Mouse (Mus musculus) kidney, adult 2 months (tissue): ENCODE results near the gene Hltf. TPM values are rescaled to one million over a fixed set of nuclear protein-coding genes. Genes with fewer than 3 reads are reported as not detected.
A peak's percentile ranks its signal among the peaks of the same experiment; 100 is the strongest.

Experiments used
- DNase-seq: peaks from one replicate; pipeline ENCODE4 v3.0.0; 2021
- H3K27ac ChIP-seq: fragments of 200-500 bp; 2 replicates; pipeline ENCODE4 v1.5.1; 2012; ENCODE audit warnings: low read depth, low read length, control low read depth, inconsistent platforms; ENCODE audit not compliant: insufficient read depth
- H3K27me3 ChIP-seq: fragments of 200-500 bp; replicated peaks from 2 replicates; pipeline ENCODE4 v1.6.1; 2012; ENCODE audit warnings: mild to moderate bottlenecking, moderate library complexity, low read length, inconsistent platforms; ENCODE audit not compliant: control insufficient read depth, insufficient read depth
- H3K36me3 ChIP-seq: fragments of 200-500 bp; 2 replicates; pipeline ENCODE4 v1.6.1; 2012; ENCODE audit warnings: mild to moderate bottlenecking, moderate library complexity, low read length, inconsistent platforms; ENCODE audit not compliant: control insufficient read depth, insufficient read depth
- H3K4me1 ChIP-seq: fragments of 200-500 bp; 2 replicates; pipeline ENCODE4 v1.6.1; 2011; ENCODE audit warnings: low read length; ENCODE audit not compliant: control insufficient read depth, insufficient read depth
- H3K4me3 ChIP-seq: fragments of 200-500 bp; 2 replicates; pipeline ENCODE4 v1.5.1; 2011; ENCODE audit warnings: mild to moderate bottlenecking, low read depth, low read length, control low read depth; ENCODE audit not compliant: insufficient read depth
- CTCF ChIP-seq: fragments of 200-500 bp; conservative IDR thresholded peaks from 2 replicates; pipeline ENCODE4 v1.5.1; 2011; ENCODE audit warnings: low read depth, mild to moderate bottlenecking, control low read depth, low read length, moderate library complexity, mixed read lengths; ENCODE audit not compliant: insufficient read depth, insufficient read length
- POLR2A ChIP-seq: fragments of 200-500 bp; IDR thresholded peaks from one replicate; pipeline ENCODE4 v1.6.1; 2011; ENCODE audit warnings: low read depth, low read length, control low read depth
- WGBS: fragments of 180-500 bp; shearing (Covaris S2); methylation state at CpG from one replicate; pipeline ENCODE4 v1.1.7; 2018; 5-methylcytosine and 5-hydroxymethylcytosine counted together
- polyA plus RNA-seq: library from polyadenylated mRNA; depleted of rRNA; stranded (reverse); fragments of >200 nt; gene quantifications from 2 replicates; pipeline ENCODE4 v1.2.3, GENCODE M21; 2012

Gene Hltf
- polyA plus RNA-seq, 1 experiment, result 4.0 TPM

DNA sequence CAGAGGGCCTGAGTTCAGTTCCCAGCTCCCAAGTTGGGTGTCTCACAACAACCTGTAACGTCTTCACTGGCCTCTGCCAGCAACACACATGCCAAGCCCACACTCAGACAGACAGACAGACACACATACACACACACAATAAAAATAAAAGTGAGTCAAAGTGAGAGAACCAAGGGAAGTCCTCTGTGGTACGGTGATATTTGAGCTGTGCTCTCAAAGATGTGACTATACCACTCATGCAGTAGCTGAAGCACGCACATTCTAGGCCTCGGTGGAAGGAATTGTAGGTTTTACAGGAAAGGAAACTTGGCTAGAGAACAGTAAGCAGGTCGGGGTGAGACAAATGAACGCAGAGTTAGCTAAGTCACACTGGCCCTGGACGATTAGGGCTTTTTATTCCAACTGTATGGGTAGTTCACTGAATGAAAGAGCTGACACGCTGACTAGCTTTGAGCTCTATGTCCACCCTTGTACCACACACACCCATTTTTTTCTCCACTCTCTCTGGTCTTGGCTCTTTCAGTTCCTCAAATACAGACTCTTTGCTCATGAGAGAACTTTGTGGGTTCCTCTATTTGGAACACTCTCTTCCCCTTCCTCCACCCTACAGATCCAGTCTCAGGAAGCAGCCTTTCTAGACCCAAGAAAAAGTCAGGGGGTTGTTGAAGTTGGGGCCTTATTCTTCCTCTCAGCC is 30.5 kb upstream of the Hltf start:
- no peak for DNase-seq
- Histone ChIP-seq H3K36me3 (peaks cover 21% of the 10 kb centered on the region), H3K27ac (no peak overlapping the region), H3K4me1 (no peaks in the 10 kb centered on the region), H3K27me3 (no peaks in the 10 kb centered on the region), H3K4me3 (no peak overlapping the region)
- 92% methylated on average over 8 of the region's 8 CpGs for WGBS
- no peak for TF ChIP-seq CTCF
- no peak for TF ChIP-seq POLR2A

DNA sequence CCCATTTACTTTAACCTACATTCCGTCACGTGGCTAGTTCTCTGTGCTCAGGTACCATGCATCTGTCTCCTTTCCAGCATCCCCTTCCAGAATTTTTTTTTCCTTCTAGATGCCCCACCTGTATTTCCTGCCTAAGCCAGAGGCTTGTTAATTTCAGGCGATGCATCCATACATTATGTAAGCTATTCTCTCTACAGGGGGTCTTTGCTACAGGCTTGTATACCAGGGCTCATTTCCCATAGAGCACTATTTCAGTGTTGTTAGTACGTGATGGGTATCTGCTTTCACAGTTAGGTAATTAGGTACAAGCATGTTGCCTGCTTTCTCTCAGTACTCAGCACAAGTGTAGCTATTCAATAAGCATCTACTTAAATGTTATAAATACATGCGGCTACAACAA is 29.8 kb upstream of the Hltf start:
- DNase-seq, result no peak
- Histone ChIP-seq H3K27me3 (no peaks in the 10 kb centered on the region), H3K4me1 (0 out of 2 replicates have a peak, but pooled peaks cover 1% of the 10 kb centered on the region), H3K36me3 (peaks cover 19% of the 10 kb centered on the region), H3K4me3 (no peak overlapping the region), H3K27ac (no peak overlapping the region)
- TF ChIP-seq POLR2A (no peak), CTCF (no peak)
- 88% methylated on average over 5 of the region's 5 CpGs for WGBS

DNA sequence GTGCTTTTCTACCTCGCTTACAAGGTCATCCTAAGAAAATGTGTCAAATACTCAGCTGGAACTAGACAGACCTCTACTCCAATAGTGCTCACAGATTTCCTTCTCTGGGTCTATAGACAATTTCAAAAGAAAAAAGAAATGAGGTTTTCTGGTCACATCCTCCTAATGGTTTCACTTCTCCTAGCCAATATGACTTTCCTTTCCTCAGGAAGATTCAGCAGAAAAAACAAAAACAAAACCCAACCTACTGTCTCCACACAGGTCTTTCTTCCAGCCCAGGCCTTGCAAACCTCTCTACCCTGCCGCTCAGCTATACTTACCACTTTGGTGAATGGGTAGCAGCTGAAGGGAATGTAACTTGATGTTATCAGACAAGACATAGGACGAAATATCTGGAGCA is 29.0 kb upstream of the Hltf start:
- TF ChIP-seq CTCF, result no peak
- no peak for TF ChIP-seq POLR2A
- Histone ChIP-seq H3K4me3 (no peak overlapping the region), H3K36me3 (peaks cover 16% of the 10 kb centered on the region), H3K27ac (no peak overlapping the region), H3K27me3 (no peaks in the 10 kb centered on the region), H3K4me1 (peaks cover 6% of the 10 kb centered on the region; the same call in 1 of the 2 replicates)
- 94% methylated on average over 3 of the region's 3 CpGs for WGBS
- no peak for DNase-seq

DNA sequence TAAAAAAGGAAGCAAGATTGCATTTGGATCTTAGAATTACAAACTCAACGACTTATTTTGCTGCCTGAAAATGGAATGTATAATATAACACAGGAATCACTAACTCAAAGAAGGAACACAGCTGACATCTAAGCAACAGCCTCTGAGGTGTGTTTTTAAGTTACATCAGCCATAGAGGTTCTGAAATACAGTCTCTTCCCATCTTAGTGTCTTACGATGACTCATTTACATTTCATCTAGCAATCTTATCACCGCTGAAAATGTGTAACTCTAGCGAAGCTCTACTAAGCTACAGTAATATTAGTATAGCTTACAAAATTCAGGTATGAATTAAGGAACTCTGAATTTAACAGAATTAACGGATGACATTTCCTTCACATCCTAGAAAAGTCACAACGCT is 26.8 kb upstream of the Hltf start:
- WGBS, result 92% methylated on average over 6 of the region's 6 CpGs
- TF ChIP-seq CTCF (no peak), POLR2A (no peak)
- Histone ChIP-seq H3K36me3 (peaks cover 4% of the 10 kb centered on the region; the same call in 1 of the 2 replicates), H3K27me3 (no peaks in the 10 kb centered on the region), H3K4me3 (no peak overlapping the region), H3K4me1 (peaks cover 13% of the 10 kb centered on the region; the same call in 1 of the 2 replicates), H3K27ac (no peak overlapping the region)
- no peak for DNase-seq

DNA sequence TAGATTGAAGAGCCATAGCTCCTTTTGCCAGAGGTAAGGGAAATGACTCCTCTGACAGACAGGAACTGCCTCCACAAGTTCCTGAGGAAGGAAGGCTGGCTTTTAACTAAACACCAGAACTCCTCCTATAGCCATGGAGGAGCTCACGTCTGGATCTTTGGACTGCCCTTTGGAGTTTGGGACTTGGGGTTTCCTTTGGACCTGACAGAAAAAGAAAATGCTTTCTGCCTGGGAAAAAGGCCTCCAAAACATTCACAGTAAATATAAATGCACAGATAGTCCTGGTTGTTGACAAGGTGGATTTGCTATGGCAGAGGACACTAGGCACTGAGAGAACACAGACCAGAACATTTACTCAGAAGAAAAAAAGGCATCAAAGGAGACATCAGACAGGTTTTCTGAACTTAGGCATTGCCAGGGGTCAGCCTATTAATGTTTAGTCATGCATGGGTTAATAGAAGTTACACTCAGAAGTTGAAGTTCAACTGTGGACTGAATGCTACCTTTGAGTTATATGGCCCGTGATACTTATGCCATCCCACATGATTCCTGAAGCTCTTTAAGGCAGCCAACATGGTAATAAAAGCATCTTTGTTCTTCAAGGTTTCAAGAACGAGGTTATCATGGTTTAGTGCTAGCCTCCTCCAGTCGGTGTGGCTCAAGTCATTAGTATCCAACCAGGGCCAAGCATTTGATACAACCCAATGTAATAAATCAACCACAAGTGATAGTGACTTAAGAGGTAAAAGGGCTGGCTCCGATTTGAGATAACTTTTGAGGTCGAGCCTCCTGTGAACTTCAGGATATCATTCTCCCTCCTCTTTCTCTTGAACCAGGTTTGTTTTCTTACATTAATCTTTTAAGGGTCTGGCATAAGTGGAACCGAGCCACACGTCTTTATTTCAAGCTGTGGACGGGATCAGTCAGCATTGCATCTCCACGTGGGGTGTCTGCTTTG is 23.6 kb upstream of the Hltf start:
- Histone ChIP-seq H3K4me3 (peak overlapping the region; percentile 89), H3K27ac (peak overlapping the region; percentile 84), H3K36me3 (no peaks in the 10 kb centered on the region; the same call in 1 of the 2 replicates), H3K27me3 (no peaks in the 10 kb centered on the region), H3K4me1 (peaks cover 13% of the 10 kb centered on the region; the same call in 1 of the 2 replicates)
- 6% methylated on average over 10 of the region's 10 CpGs for WGBS
- TF ChIP-seq CTCF, result no peak
- TF ChIP-seq POLR2A, result no peak
- peak; percentile 82 for DNase-seq

DNA sequence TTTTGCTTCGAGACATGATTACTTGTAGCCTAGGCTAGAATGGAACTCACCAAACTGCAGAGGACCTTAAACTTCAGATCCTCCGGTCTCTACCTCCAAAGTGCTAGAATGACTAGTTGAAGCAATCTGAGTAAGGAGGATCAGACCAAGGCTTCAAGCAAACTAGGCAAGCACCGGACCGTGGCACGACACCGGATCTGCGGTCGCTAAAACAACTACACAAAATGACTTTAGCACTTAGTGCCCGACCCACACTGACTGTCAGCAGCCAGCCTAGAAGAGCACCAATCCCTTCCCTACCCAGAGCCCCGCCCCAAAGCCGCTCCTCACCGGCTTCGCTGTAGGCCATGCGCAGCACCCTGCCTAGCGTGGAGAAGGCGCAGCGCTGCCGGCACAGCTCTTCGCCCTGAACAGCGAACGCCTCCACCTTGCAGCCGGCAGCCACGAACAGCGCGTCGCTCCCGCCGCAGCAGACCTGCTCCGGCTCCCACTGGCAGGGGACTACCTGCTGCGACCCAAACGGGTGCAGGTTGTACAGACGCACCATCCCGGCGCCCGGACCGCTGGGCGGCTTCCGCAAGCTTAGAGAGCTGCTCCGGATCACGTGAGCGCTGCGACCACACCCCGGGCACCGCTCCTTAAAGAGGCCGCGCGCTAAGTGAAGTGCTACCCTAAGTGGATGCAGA is 22.7 kb upstream of the Hltf start, which contains the start of gene Hps3:
TSS of gene Hps3 (minus strand) at position 597 of the 686 bp plus-strand sequence.
- H3K27me3 ChIP-seq, result no peaks in the 10 kb centered on the region
- H3K4me3 ChIP-seq, result peak within 1 kb of the TSS; percentile 89
- H3K4me1 ChIP-seq, result peaks cover 13% of the 10 kb centered on the region; the same call in 1 of the 2 replicates
- under 1% methylated on average over 47 of the region's 47 CpGs for WGBS
- H3K36me3 ChIP-seq, result no peaks in the 10 kb centered on the region
- peak; percentile 94 for DNase-seq
- TF ChIP-seq CTCF (0 out of 2 replicates have a peak, but pooled peaks have one; percentile 1), POLR2A (peak; percentile 59)
- peak within 1 kb of the TSS; percentile 84 for H3K27ac ChIP-seq
